Mouse (Mus musculus): ENCODE measurements around the gene 2310046K23Rik.
"Not testable (repeated sequence)": the region's sequence is repeated elsewhere in the genome, so short reads cannot be mapped to it uniquely, and the experiment has no call there.

2310046K23Rik gene

DNA sequence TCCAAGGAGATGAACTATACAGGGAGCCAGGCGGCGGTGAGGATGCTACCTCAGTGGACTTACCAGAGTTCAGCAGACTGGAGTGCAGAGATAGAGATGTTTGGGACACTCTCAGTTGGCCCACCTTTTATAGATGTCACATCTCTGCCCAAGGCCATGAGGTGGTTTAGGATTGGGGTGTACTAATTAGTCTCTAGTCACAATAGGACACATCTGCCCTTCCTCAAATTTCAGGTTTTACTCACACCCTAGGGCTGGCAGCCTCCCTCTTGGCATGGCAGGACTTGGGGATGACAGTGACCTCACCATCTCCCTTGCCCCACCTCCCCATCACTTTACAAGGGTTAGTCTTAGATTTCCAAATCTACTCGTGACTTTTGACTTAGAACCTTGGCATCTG lies at the start of gene 2310046K23Rik:
Gene 2310046K23Rik (minus strand): TSS at position 101 of the 400 bp plus-strand sequence.
- no peak for DNase-seq (ENCODE audit: low spot score)

GRCm38 (mm10) chr3:92583164-92583826 lies 49.0 kb upstream of the 2310046K23Rik start:
- DNase-seq (ENCODE audit: low spot score): no peak

DNA sequence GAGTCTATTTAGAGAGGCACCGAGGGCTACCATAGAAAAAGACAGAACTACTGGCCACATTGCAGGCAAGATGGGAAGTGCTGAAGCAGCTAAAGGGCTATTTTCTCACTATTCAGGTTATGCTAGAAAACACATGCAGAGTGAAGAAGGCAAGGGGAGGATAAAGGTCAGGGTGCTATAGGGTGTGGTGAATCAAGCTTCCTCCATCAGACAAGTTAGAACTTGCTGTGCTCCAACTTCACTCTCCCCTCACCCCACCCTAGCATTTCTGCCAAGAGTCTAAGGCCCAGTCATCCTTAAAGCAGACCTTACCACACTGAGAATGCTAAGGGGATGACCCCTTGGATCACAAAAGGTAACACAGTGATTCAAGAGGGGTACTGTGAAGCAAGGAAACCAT lies 45.2 kb upstream of the 2310046K23Rik start:
- no peak for DNase-seq (ENCODE audit: low spot score)

DNA sequence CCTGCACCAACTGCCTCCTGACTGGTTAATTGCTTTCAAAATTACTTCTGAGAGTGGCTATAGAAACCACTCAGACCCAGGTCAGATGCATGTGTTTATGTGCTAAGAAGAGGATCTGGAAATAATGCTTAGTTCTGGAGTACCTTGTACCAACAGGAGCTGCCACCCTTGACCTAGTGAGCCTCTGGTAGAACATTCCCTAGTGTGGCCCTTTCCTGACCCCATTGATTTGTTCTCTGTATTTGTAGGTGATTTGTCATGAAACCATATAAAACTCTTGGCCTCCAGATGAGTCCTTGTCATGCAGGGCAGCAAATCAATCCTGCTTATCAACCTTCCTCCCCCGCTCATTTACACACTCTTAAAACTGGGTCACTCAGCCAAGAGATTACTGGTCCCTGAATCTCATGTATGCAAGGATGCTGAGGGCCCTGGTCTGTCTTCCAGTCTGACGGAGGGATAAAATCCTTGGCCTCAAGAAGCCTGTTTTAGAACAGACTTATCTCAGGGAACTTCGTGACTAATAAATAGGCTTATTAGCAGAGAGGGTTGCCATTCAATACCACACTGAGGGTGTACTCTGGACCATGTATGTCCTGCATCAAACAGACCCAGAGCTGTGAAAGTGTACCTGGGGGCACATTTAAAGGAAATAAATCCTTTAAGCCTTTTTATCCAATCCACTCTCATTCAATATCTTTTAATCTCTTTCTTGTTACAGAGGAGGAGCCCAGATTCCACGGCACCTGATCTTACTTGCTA lies 44.5 kb upstream of the 2310046K23Rik start:
- no peak for DNase-seq (ENCODE audit: low spot score)

GRCm38 (mm10) chr3:92573449-92574041 lies 39.2 kb upstream of the 2310046K23Rik start, which contains the start of gene Ivl:
Gene Ivl, minus strand, starts transcription at chr3:92573735.
- DNase-seq (ENCODE audit: low spot score): no peak

GRCm38 (mm10) chr3:92572514-92573155 lies 38.3 kb upstream of the 2310046K23Rik start:
- no peak for DNase-seq (ENCODE audit: low spot score)

DNA sequence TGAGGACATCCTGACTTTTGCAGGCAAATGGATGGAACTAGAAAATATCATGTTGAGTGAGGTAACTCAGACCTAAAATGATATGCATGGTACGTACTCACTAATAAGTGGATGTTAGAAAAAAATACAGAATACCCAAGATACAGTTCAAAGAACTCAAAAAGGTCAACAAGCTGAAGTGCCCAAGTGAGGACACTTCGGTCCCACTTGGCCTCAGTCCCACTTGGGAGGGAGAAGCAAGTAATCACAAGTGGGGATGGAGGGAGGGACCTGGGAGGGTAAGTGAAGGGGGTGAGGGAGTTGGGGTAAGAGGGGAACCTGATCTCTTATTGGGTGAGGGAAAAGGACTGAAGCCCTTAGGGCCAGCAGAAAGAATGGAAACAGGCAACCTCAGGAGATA lies 34.4 kb upstream of the 2310046K23Rik start:
- no peak for DNase-seq (ENCODE audit: low spot score)

GRCm38 (mm10) chr3:92565418-92565817 lies 31.1 kb upstream of the 2310046K23Rik start:
- DNase-seq (ENCODE audit: low spot score): no peak

DNA sequence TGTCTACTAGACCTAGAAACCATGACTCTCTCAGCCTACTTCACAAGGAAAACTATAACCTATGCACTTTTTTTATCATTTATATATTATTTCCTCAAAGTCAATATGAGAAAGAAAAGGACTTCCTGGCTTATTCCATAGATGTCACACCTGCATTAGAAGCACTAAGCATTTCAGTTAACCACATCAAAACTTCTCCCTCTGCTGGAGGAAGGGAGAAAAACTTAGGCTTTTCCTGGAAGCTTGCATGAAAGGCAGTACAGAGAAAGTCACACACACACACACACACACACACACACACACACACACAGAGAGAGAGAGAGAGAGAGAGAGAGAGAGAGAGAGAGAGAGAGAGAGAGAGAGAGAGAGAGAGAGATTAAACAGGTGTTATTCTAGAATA lies 22.0 kb downstream of the 2310046K23Rik start:
- DNase-seq (ENCODE audit: low spot score): no peak

DNA sequence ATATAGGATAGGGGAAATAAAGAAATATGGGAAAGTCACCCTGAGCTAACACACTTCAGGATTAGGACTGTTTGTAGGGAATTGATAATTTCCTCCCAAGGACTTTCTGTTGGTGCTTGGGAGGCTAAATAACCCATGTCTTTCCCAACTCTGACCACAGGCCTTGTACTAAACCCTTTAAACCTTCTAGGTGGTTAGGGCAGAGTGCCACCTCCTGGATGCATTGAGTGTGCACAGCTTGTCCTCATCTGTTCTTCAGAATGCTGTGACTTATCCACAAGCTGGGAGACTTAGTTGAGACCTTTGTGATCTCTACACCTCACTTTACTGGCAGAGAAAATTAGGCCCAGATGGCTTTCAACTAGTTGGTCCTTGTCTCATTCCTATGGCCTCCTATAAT lies 23.5 kb downstream of the 2310046K23Rik start:
- DNase-seq (ENCODE audit: low spot score): no peak

GRCm38 (mm10) chr3:92508185-92508584 lies 26.1 kb downstream of the 2310046K23Rik start:
- DNase-seq (ENCODE audit: low spot score): no peak

GRCm38 (mm10) chr3:92503528-92503927 lies 30.8 kb downstream of the 2310046K23Rik start:
- no peak for DNase-seq (ENCODE audit: low spot score)

GRCm38 (mm10) chr3:92500393-92500792 lies 33.9 kb downstream of the 2310046K23Rik start, which contains the start of gene Sprr4:
Gene Sprr4, minus strand, starts transcription at chr3:92500493.
- DNase-seq (ENCODE audit: low spot score): no peak

DNA sequence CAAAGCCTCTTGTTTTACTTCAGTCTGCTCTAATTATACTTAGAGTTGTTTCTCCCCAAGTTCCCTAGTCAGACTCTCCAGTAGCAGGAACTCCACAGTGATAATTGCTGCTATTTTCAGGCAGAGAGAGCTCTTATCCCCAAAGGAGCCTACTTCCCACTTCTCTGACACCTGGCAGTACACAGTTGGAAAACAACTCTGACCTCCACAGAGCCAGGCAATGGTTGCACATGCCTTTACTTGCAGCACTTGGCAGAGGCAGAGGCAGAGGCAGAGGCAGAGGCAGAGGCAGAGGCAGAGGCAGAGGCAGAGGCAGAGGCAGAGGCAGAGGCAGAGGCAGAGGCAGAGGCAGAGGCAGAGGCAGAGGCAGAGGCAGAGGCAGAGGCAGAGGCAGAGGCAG lies 44.0 kb downstream of the 2310046K23Rik start:
- not testable (repeated sequence) for DNase-seq (ENCODE audit: low spot score)

DNA sequence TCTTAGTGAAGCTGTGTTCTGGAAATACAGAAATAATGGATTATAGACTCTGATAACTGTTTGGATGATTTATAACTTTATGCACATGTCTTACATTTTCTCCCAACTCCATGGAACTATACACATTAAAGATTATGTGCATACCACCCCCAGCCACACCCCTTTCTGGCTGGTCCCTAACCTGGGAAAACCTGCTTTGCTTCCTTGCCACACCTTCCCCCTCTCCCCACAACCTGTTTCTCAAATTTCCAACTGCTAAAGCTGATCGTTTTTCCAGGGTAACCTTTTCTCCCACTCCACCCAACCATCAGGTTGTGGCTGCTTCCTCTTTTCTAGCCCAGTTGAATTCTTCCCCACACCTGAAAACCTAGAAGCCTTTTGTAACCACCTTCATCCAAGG lies 48.0 kb downstream of the 2310046K23Rik start:
- no peak for DNase-seq (ENCODE audit: low spot score)

DNA sequence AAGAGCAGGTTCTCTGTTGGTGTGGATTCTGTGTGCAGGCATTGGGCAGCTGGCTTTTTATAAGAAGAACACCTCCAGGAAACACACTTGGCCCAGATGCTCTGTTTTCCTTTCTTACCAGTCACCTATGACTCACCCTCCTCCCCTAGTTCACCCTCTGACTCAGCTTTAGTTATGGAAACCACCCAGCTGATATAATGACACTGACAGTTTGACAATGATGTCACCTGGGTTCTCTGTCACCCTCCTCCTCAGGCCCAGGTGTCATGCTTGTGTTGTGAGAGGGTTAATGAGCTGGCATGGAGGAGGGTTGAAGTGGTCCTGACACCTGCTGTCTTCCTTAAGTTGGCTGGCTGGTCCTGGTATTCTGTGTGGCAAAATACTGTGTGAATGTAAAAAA lies 48.4 kb downstream of the 2310046K23Rik start, which contains the start of gene Sprr1a:
Gene Sprr1a (minus strand): TSS at position 33 of the 400 bp plus-strand sequence.
- DNase-seq (ENCODE audit: low spot score): no peak
